Mouse (Mus musculus) kidney, embryonic 16.5 days (tissue): ENCODE data around the gene Strn3. TPM values are rescaled to one million over a fixed set of nuclear protein-coding genes. Genes with fewer than 3 reads are reported as not detected.
A peak's percentile ranks its signal among the peaks of the same experiment; 100 is the strongest.

ENCODE experiments used
- ATAC-seq: fragments of 200-750 bp; cut with Nextera tagmentation; 2 replicates; pipeline ENCODE4 v1.8.0; 2017; ENCODE audit warnings: moderate TSS enrichment; ENCODE audit not compliant: low FRiP score, low TSS enrichment
- H3K27ac ChIP-seq: fragments of 300-500 bp; sonication (generic); 2 replicates; pipeline ENCODE4 v1.5.1; 2014; ENCODE audit warnings: low read length
- H3K27me3 ChIP-seq: fragments of 300-500 bp; sonication (generic); 2 replicates; pipeline ENCODE4 v1.6.1; 2014; ENCODE audit warnings: low read length, control low read depth, mixed read lengths; ENCODE audit not compliant: insufficient read depth
- H3K36me3 ChIP-seq: fragments of 300-500 bp; sonication (generic); 2 replicates; pipeline ENCODE4 v1.6.1; 2014; ENCODE audit warnings: low read length, control low read depth, mixed read lengths; ENCODE audit not compliant: insufficient read depth
- H3K4me1 ChIP-seq: fragments of 300-500 bp; sonication (generic); 2 replicates; pipeline ENCODE4 v1.6.1; 2014; ENCODE audit warnings: low read length, control low read depth, mixed read lengths; ENCODE audit not compliant: insufficient read depth
- H3K4me2 ChIP-seq: fragments of 300-500 bp; sonication (generic); replicated peaks from 2 replicates; pipeline ENCODE4 v1.6.1; 2014; ENCODE audit warnings: low read depth, low read length
- H3K4me3 ChIP-seq: fragments of 300-500 bp; sonication (generic); 2 replicates; pipeline ENCODE4 v1.5.1; 2014; ENCODE audit warnings: mild to moderate bottlenecking, low read length
- H3K9ac ChIP-seq: fragments of 300-500 bp; sonication (generic); replicated peaks from 2 replicates; pipeline ENCODE4 v1.6.1; 2014; ENCODE audit warnings: low read length
- H3K9me3 ChIP-seq: fragments of 300-500 bp; sonication (generic); 2 replicates; pipeline ENCODE4 v1.6.1; 2016; ENCODE audit warnings: low read length, control low read depth
- WGBS: fragments of 180-500 bp; shearing (Covaris S2); extraction: QIAGEN DNeasy Blood & Tissue Kit; methylation state at CpG from one replicate; pipeline ENCODE4 v1.1.7; 2014; 5-methylcytosine and 5-hydroxymethylcytosine counted together
- polyA plus RNA-seq: library from polyadenylated mRNA; unstranded; fragments of >200 nt; fragmentation: Nextera tagmentation; extraction: Ambion mirVana; gene quantifications from 2 replicates; pipeline ENCODE4 v1.2.1, GENCODE M21; 2015

The Strn3 gene
- polyA plus RNA-seq, 1 experiment from 2014 or later = 38.5 TPM

- Histone ChIP-seq H3K27me3 (no peaks in the 10 kb centered on the region), H3K36me3 (no peaks in the 10 kb centered on the region), H3K4me1 (no peaks in the 10 kb centered on the region), H3K9me3 (peaks cover 9% of the 10 kb centered on the region), H3K4me2 (no peak overlapping the region), H3K27ac (no peak overlapping the region), H3K9ac (no peak overlapping the region), H3K4me3 (no peak overlapping the region)
- WGBS = 10% methylated on average over 9 of the region's 9 CpGs
- ATAC-seq = peak; percentile 61; the same call in 1 of the 2 replicates
These were observed 130.3 kb downstream of the Strn3 start for GRCm38 (mm10) chr12:51561416-51561815.

Other genes with a start within 250 kb of the Strn3 start
- gene Coch, start 98.6 kb downstream of the Strn3 start, polyA plus RNA-seq = 1.6 TPM in 2 replicates
- 28.3 and 30.0 TPM in 2 replicates for gene Ap4s1, start 864 bp downstream of the Strn3 start, polyA plus RNA-seq
- 37.3 and 41.8 TPM in 2 replicates for gene Hectd1, start 137.6 kb upstream of the Strn3 start, polyA plus RNA-seq